Mouse (Mus musculus): ENCODE data around the gene Megf8. TPM values are rescaled to one million over a fixed set of nuclear protein-coding genes. Genes with fewer than 3 reads are reported as not detected.

Megf8 gene
- polyA plus RNA-seq, 1 experiment from 2014 or later: 22.4 TPM

GRCm38 (mm10) chr7:25365937-25366625 is 49.1 kb downstream of the Megf8 start:
- ATAC-seq (ENCODE audit: insufficient number of reproducible peaks, insufficient read depth, low FRiP score, low TSS enrichment): no peak; the same call in 1 of the 2 replicates
- H3K4me3 ChIP-seq: no peak overlapping the region
- peaks cover 28% of the 10 kb centered on the region for H3K4me1 ChIP-seq
- no peaks in the 10 kb centered on the region for H3K9me3 ChIP-seq
- peaks cover 34% of the 10 kb centered on the region for H3K36me3 ChIP-seq
- H3K27me3 ChIP-seq: peaks cover 51% of the 10 kb centered on the region
- WGBS: 22% methylated on average over 13 of the region's 13 CpGs
- no peak overlapping the region for H3K4me2 ChIP-seq (replicated peaks)
- 0 out of 2 replicates have a peak overlapping the region, but pooled peaks have one; percentile 24 for H3K9ac ChIP-seq
- no peak overlapping the region for H3K27ac ChIP-seq

- H3K4me1 ChIP-seq: peaks cover 28% of the 10 kb centered on the region
- H3K36me3 ChIP-seq: peaks cover 19% of the 10 kb centered on the region
- ATAC-seq (ENCODE audit: insufficient number of reproducible peaks, insufficient read depth, low FRiP score, low TSS enrichment): no peak
- H3K9ac ChIP-seq: no peak overlapping the region
- 2% methylated on average over 33 of the region's 33 CpGs for WGBS
- H3K9me3 ChIP-seq: no peaks in the 10 kb centered on the region
- H3K4me2 ChIP-seq (replicated peaks): peak overlapping the region; percentile 27
- peaks cover 51% of the 10 kb centered on the region for H3K27me3 ChIP-seq
- H3K4me3 ChIP-seq: peak overlapping the region; percentile 10; the same call in 1 of the 2 replicates
- H3K27ac ChIP-seq: no peak overlapping the region
Measured at GRCm38 (mm10) chr7:25367632-25368293, 50.8 kb downstream of the Megf8 start.

GRCm38 (mm10) chr7:25368333-25368732 is 51.4 kb downstream of the Megf8 start:
- peak overlapping the region; percentile 27; the same call in 1 of the 2 replicates for H3K4me2 ChIP-seq (replicated peaks)
- no peak overlapping the region for H3K4me3 ChIP-seq
- peaks cover 51% of the 10 kb centered on the region for H3K27me3 ChIP-seq
- H3K9ac ChIP-seq: no peak overlapping the region
- peaks cover 13% of the 10 kb centered on the region for H3K36me3 ChIP-seq
- H3K9me3 ChIP-seq: no peaks in the 10 kb centered on the region
- no peak overlapping the region for H3K27ac ChIP-seq
- 21% methylated on average over 12 of the region's 12 CpGs for WGBS
- peaks cover 28% of the 10 kb centered on the region for H3K4me1 ChIP-seq
- ATAC-seq (ENCODE audit: insufficient number of reproducible peaks, insufficient read depth, low FRiP score, low TSS enrichment): no peak

- no peak for ATAC-seq (ENCODE audit: insufficient number of reproducible peaks, insufficient read depth, low FRiP score, low TSS enrichment)
- Histone ChIP-seq H3K4me1 (peaks cover 28% of the 10 kb centered on the region), H3K4me3 (no peak within 1 kb of the TSS), H3K27ac (no peak within 1 kb of the TSS), H3K9ac (no peak within 1 kb of the TSS), H3K27me3 (peaks cover 51% of the 10 kb centered on the region), H3K36me3 (peaks cover 4% of the 10 kb centered on the region), H3K9me3 (no peaks in the 10 kb centered on the region), H3K4me2 (replicated peaks) (no peak within 1 kb of the TSS)
- 45% methylated on average over 12 of the region's 12 CpGs for WGBS
Measured at GRCm38 (mm10) chr7:25369058-25369749, 52.2 kb downstream of the Megf8 start, which contains the start of gene Cnfn. Cnfn (minus strand) TSS chr7:25369724.

GRCm38 (mm10) chr7:25372441-25372840 is 55.5 kb downstream of the Megf8 start:
- no peak overlapping the region for H3K27ac ChIP-seq
- H3K9me3 ChIP-seq: no peaks in the 10 kb centered on the region
- peaks cover 16% of the 10 kb centered on the region for H3K4me1 ChIP-seq
- no peak overlapping the region for H3K4me3 ChIP-seq
- 92% methylated on average over 5 of the region's 5 CpGs for WGBS
- no peak for ATAC-seq (ENCODE audit: insufficient number of reproducible peaks, insufficient read depth, low FRiP score, low TSS enrichment)
- H3K27me3 ChIP-seq: peaks cover 33% of the 10 kb centered on the region
- no peaks in the 10 kb centered on the region for H3K36me3 ChIP-seq
- no peak overlapping the region for H3K4me2 ChIP-seq (replicated peaks)
- no peak overlapping the region for H3K9ac ChIP-seq

- no peaks in the 10 kb centered on the region for H3K9me3 ChIP-seq
- H3K9ac ChIP-seq: no peak overlapping the region
- peaks cover 22% of the 10 kb centered on the region; the same call in 1 of the 2 replicates for H3K4me1 ChIP-seq
- 4% methylated on average over 17 of the region's 17 CpGs for WGBS
- no peak for ATAC-seq (ENCODE audit: insufficient number of reproducible peaks, insufficient read depth, low FRiP score, low TSS enrichment)
- H3K4me3 ChIP-seq: peak overlapping the region; percentile 29
- peaks cover 8% of the 10 kb centered on the region; the same call in 1 of the 2 replicates for H3K27me3 ChIP-seq
- H3K4me2 ChIP-seq (replicated peaks): peak overlapping the region; percentile 46
- no peak overlapping the region for H3K27ac ChIP-seq
- peaks cover under 1% of the 10 kb centered on the region; the same call in 1 of the 2 replicates for H3K36me3 ChIP-seq
Measured at GRCm38 (mm10) chr7:25376556-25376955, 59.6 kb downstream of the Megf8 start.

GRCm38 (mm10) chr7:25377100-25377700 is 60.2 kb downstream of the Megf8 start:
- ATAC-seq (ENCODE audit: insufficient number of reproducible peaks, insufficient read depth, low FRiP score, low TSS enrichment): no peak
- Histone ChIP-seq H3K9me3 (no peaks in the 10 kb centered on the region), H3K27ac (no peak overlapping the region), H3K4me1 (peaks cover 22% of the 10 kb centered on the region; the same call in 1 of the 2 replicates), H3K9ac (no peak overlapping the region), H3K4me2 (replicated peaks) (peak overlapping the region; percentile 46), H3K36me3 (peaks cover 7% of the 10 kb centered on the region; the same call in 1 of the 2 replicates), H3K27me3 (peaks cover 8% of the 10 kb centered on the region; the same call in 1 of the 2 replicates), H3K4me3 (peak overlapping the region; percentile 29; the same call in 1 of the 2 replicates)
- 49% methylated on average over 8 of the region's 8 CpGs for WGBS

- 81% methylated on average over 13 of the region's 13 CpGs for WGBS
Measured at GRCm38 (mm10) chr7:25378181-25379100, 61.5 kb downstream of the Megf8 start.

GRCm38 (mm10) chr7:25379551-25380351 is 62.8 kb downstream of the Megf8 start:
- peak overlapping the region; percentile 82 for H3K4me2 ChIP-seq (replicated peaks)
- no peaks in the 10 kb centered on the region for H3K9me3 ChIP-seq
- peak overlapping the region; percentile 38 for H3K4me3 ChIP-seq
- H3K4me1 ChIP-seq: peaks cover 22% of the 10 kb centered on the region; the same call in 1 of the 2 replicates
- WGBS: 2% methylated on average over 41 of the region's 42 CpGs
- no peak overlapping the region for H3K27ac ChIP-seq
- peaks cover 30% of the 10 kb centered on the region for H3K36me3 ChIP-seq
- peaks cover 8% of the 10 kb centered on the region; the same call in 1 of the 2 replicates for H3K27me3 ChIP-seq
- H3K9ac ChIP-seq: peak overlapping the region; percentile 60
- peak; percentile 71 for ATAC-seq (ENCODE audit: insufficient number of reproducible peaks, insufficient read depth, low FRiP score, low TSS enrichment)

More at GRCm38 (mm10) chr7:25378181-25379100, 61.5 kb downstream of the Megf8 start:
- H3K36me3 ChIP-seq: peaks cover 17% of the 10 kb centered on the region
- H3K9ac ChIP-seq: no peak overlapping the region
- H3K4me3 ChIP-seq: no peak overlapping the region
- H3K9me3 ChIP-seq: no peaks in the 10 kb centered on the region
- H3K4me1 ChIP-seq: peaks cover 22% of the 10 kb centered on the region; the same call in 1 of the 2 replicates
- H3K4me2 ChIP-seq (replicated peaks): no peak overlapping the region
- ATAC-seq (ENCODE audit: insufficient number of reproducible peaks, insufficient read depth, low FRiP score, low TSS enrichment): no peak
- no peak overlapping the region for H3K27ac ChIP-seq
- H3K27me3 ChIP-seq: peaks cover 8% of the 10 kb centered on the region; the same call in 1 of the 2 replicates
